Mouse (Mus musculus): ENCODE data around the gene Olfr850. TPM values are rescaled to one million over a fixed set of nuclear protein-coding genes. Genes with fewer than 3 reads are reported as not detected.

Olfr850 gene
- total RNA-seq (2014; rRNA removed) (not detected in 2 replicates), polyA plus RNA-seq (2015; fragmentation: Nextera tagmentation; extraction: Ambion mirVana) (not detected in 2 replicates)

GRCm38 (mm10) chr9:19478148-19478547, at the start of gene Olfr850:
Olfr850 (minus strand) TSS chr9:19478248.
- no peaks in the 10 kb centered on the region for H3K4me1 ChIP-seq (ENCODE audit: insufficient read depth)
- ATAC-seq (no peak), DNase-seq (no peak)
- no peak within 1 kb of the TSS for H3K9ac ChIP-seq
- H3K9me3 ChIP-seq (ENCODE audit: low read length) = peaks cover 7% of the 10 kb centered on the region; the same call in 1 of the 2 replicates
- no peak for TF ChIP-seq CTCF (IDR thresholded peaks at IDR 0.05; ENCODE audit: low read depth)
- H3K27ac ChIP-seq (ENCODE audit: low read depth, low read length) = no peak within 1 kb of the TSS
- H3K27me3 ChIP-seq (ENCODE audit: insufficient read depth, low read length) = no peaks in the 10 kb centered on the region
- no peak within 1 kb of the TSS for H3K4me2 ChIP-seq (ENCODE audit: low read depth)
- H3K36me3 ChIP-seq (ENCODE audit: insufficient read depth) = no peaks in the 10 kb centered on the region
- no peak within 1 kb of the TSS for H3K4me3 ChIP-seq (ENCODE audit: low read depth, low read length)

GRCm38 (mm10) chr9:19492995-19493394, 14.9 kb upstream of the Olfr850 start, which contains the start of gene Olfr851:
Olfr851 (plus strand) TSS chr9:19493295.
- H3K4me3 ChIP-seq (ENCODE audit: low read depth, low read length) = no peak within 1 kb of the TSS
- H3K9ac ChIP-seq = no peak within 1 kb of the TSS
- no peak for TF ChIP-seq CTCF (IDR thresholded peaks at IDR 0.05; ENCODE audit: low read depth)
- no peaks in the 10 kb centered on the region for H3K9me3 ChIP-seq (ENCODE audit: low read length)
- H3K36me3 ChIP-seq (ENCODE audit: insufficient read depth) = no peaks in the 10 kb centered on the region
- no peak for DNase-seq
- H3K4me2 ChIP-seq (ENCODE audit: low read depth) = no peak within 1 kb of the TSS
- no peaks in the 10 kb centered on the region for H3K4me1 ChIP-seq (ENCODE audit: insufficient read depth)
- no peak within 1 kb of the TSS for H3K27ac ChIP-seq (ENCODE audit: low read depth, low read length)
- H3K27me3 ChIP-seq (ENCODE audit: insufficient read depth, low read length) = no peaks in the 10 kb centered on the region
- no peak for ATAC-seq

- no peak for DNase-seq
- 87% methylated on average over 2 of the region's 2 CpGs for WGBS
- no peak for ATAC-seq
Observed at GRCm38 (mm10) chr9:19439966-19440365, 38.1 kb downstream of the Olfr850 start, which contains the start of gene Olfr849. Olfr849 (plus strand) TSS chr9:19440266.

More at GRCm38 (mm10) chr9:19439966-19440365, 38.1 kb downstream of the Olfr850 start, which contains the start of gene Olfr849:
- Histone ChIP-seq H3K4me1 (ENCODE audit: insufficient read depth) (no peaks in the 10 kb centered on the region), H3K36me3 (ENCODE audit: insufficient read depth) (no peaks in the 10 kb centered on the region), H3K27ac (ENCODE audit: low read depth, low read length) (no peak within 1 kb of the TSS), H3K4me3 (ENCODE audit: low read depth, low read length) (no peak within 1 kb of the TSS), H3K9ac (no peak within 1 kb of the TSS), H3K4me2 (ENCODE audit: low read depth) (no peak within 1 kb of the TSS), H3K27me3 (ENCODE audit: insufficient read depth, low read length) (no peaks in the 10 kb centered on the region), H3K9me3 (ENCODE audit: low read length) (peaks cover 7% of the 10 kb centered on the region; the same call in 1 of the 2 replicates)
- no peak for TF ChIP-seq CTCF (IDR thresholded peaks at IDR 0.05; ENCODE audit: low read depth)

Other genes starting within 250 kb of the Olfr850 start
- not detected in 2 replicates for gene Olfr843, start 226.3 kb downstream of the Olfr850 start, total RNA-seq (2014; rRNA removed)
- not detected in 2 replicates for gene Olfr843, start 226.3 kb downstream of the Olfr850 start, polyA plus RNA-seq (2015; fragmentation: Nextera tagmentation; extraction: Ambion mirVana)
- not detected in 2 replicates for gene Olfr844, start 161.9 kb downstream of the Olfr850 start, total RNA-seq (2014; rRNA removed)
- gene Olfr844, start 161.9 kb downstream of the Olfr850 start, polyA plus RNA-seq (2015; fragmentation: Nextera tagmentation; extraction: Ambion mirVana) = not detected in 2 replicates
- not detected in 2 replicates for gene Olfr845, start 141.8 kb downstream of the Olfr850 start, total RNA-seq (2014; rRNA removed)
- gene Olfr845, start 141.8 kb downstream of the Olfr850 start, polyA plus RNA-seq (2015; fragmentation: Nextera tagmentation; extraction: Ambion mirVana) = not detected in 2 replicates
- gene Olfr846, start 114.2 kb downstream of the Olfr850 start, total RNA-seq (2014; rRNA removed) = not detected in 2 replicates
- not detected in 2 replicates for gene Olfr846, start 114.2 kb downstream of the Olfr850 start, polyA plus RNA-seq (2015; fragmentation: Nextera tagmentation; extraction: Ambion mirVana)
- gene Olfr847, start 99.6 kb downstream of the Olfr850 start, total RNA-seq (2014; rRNA removed) = not detected in 2 replicates
- not detected in 2 replicates for gene Olfr847, start 99.6 kb downstream of the Olfr850 start, polyA plus RNA-seq (2015; fragmentation: Nextera tagmentation; extraction: Ambion mirVana)
- gene Olfr849, start 38.0 kb downstream of the Olfr850 start, total RNA-seq (2014; rRNA removed) = not detected in 2 replicates
- gene Olfr849, start 38.0 kb downstream of the Olfr850 start, polyA plus RNA-seq (2015; fragmentation: Nextera tagmentation; extraction: Ambion mirVana) = not detected in 2 replicates
- not detected in 2 replicates for gene Olfr851, start 15.0 kb upstream of the Olfr850 start, total RNA-seq (2014; rRNA removed)
- not detected in 2 replicates for gene Olfr851, start 15.0 kb upstream of the Olfr850 start, polyA plus RNA-seq (2015; fragmentation: Nextera tagmentation; extraction: Ambion mirVana)
- gene Olfr853, start 62.8 kb upstream of the Olfr850 start, total RNA-seq (2014; rRNA removed) = not detected in 2 replicates
- not detected in 2 replicates for gene Olfr853, start 62.8 kb upstream of the Olfr850 start, polyA plus RNA-seq (2015; fragmentation: Nextera tagmentation; extraction: Ambion mirVana)
- not detected in 2 replicates for gene Olfr854, start 89.1 kb upstream of the Olfr850 start, total RNA-seq (2014; rRNA removed)
- not detected in 2 replicates for gene Olfr854, start 89.1 kb upstream of the Olfr850 start, polyA plus RNA-seq (2015; fragmentation: Nextera tagmentation; extraction: Ambion mirVana)
- gene Olfr855, start 104.4 kb upstream of the Olfr850 start, total RNA-seq (2014; rRNA removed) = not detected in 2 replicates
- gene Olfr855, start 104.4 kb upstream of the Olfr850 start, polyA plus RNA-seq (2015; fragmentation: Nextera tagmentation; extraction: Ambion mirVana) = not detected in 2 replicates
- gene Zfp317, start 143.9 kb upstream of the Olfr850 start, total RNA-seq (2014; rRNA removed) = 43.3 and 49.5 TPM in 2 replicates
- 19.9 and 23.9 TPM in 2 replicates for gene Zfp317, start 143.9 kb upstream of the Olfr850 start, polyA plus RNA-seq (2015; fragmentation: Nextera tagmentation; extraction: Ambion mirVana)
- gene Olfr857, start 231.2 kb upstream of the Olfr850 start, total RNA-seq (2014; rRNA removed) = not detected in 2 replicates
- not detected in 2 replicates for gene Olfr857, start 231.2 kb upstream of the Olfr850 start, polyA plus RNA-seq (2015; fragmentation: Nextera tagmentation; extraction: Ambion mirVana)